17 mouse cellular contexts compared by ENCODE assay signal in the genomic region with DNA sequence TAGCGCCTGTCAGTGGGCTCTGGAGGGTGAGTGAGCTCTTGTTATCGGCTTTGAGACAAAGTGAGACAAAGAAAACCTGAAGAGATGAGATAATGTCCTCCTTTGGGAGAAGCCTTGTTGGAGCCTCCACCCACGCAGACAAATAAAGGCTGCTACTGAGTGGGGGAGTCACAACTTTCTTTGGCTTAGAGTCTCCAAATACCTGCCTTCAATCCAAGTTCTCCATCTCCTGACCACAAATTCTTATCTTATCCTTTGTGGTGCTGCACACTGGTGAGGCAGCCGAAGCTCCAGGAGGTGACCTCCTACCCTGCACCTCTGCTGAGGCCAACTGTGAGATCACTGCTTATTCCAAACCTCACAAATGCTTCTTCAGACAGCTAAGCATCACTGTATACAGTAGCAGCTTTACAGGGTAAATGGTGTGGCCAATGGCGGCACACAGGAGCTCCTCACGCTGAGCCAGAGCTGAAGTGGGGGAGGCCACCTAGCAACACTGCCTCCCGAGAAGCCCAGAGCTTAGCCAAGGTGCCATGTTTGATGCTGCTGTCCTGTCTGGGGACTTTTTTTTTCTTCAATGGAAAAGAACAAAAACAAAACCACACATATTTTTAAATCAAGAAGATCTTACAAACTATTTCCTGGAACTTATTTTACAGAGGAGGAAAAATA.
DNase-seq lines count a peak whose midpoint lies in the region; ATAC-seq and TF ChIP-seq lines count a peak whose summit lies in the region.
"Had no signal": no experiment of that assay in that cellular context is flagged by ENCODE, and none has a peak within 500 bp of the region (broad histone marks: within the 10 kb centered on the region; RNA-seq: fewer than 3 reads in every experiment).

No protein-coding gene starts in this region.

- no peak for TF ChIP-seq CTCF in thymus, adult 2 months (IDR thresholded peaks at IDR 0.05; ENCODE audit: borderline replicate concordance, control insufficient read depth, extremely low read depth, insufficient read depth, low read length, poor library complexity)

- peak overlapping the region; percentile 13; the same call in 1 of the 2 replicates for H3K4me2 ChIP-seq in liver, embryonic 11.5 days
- H3K4me2 ChIP-seq: limb, embryonic 12.5 days; midbrain, embryonic 13.5 days; neural tube, embryonic 13.5 days had no signal

- TF ChIP-seq POLR2A in thymus, adult 2 months (IDR thresholded peaks at IDR 0.05; ENCODE audit: control insufficient read depth, extremely low read depth, insufficient read depth, low read length, poor library complexity) = no peak

- H3K36me3 ChIP-seq in heart, embryonic 10.5 days = peaks cover 8% of the 10 kb centered on the region; the same call in 1 of the 2 replicates
- no peaks in the 10 kb centered on the region for H3K36me3 ChIP-seq in thymus, adult 2 months (ENCODE audit: control insufficient read depth, insufficient read depth, low read length)
- no peaks in the 10 kb centered on the region for H3K36me3 ChIP-seq in liver, embryonic 11.5 days (ENCODE audit: control insufficient read depth, insufficient read depth, low read length)
- H3K36me3 ChIP-seq: limb, embryonic 12.5 days; midbrain, embryonic 13.5 days; neural tube, embryonic 13.5 days had no signal

- 0 out of 2 replicates have a peak overlapping the region, but pooled peaks have one; percentile 36 for H3K27ac ChIP-seq in heart, embryonic 10.5 days
- H3K27ac ChIP-seq in thymus, adult 2 months (ENCODE audit: control insufficient read depth, insufficient read depth, low read length) = peak overlapping the region; percentile 29; the same call in 1 of the 2 replicates
- no peak overlapping the region for H3K27ac ChIP-seq in liver, embryonic 11.5 days (ENCODE audit: low read depth, low read length)
- H3K27ac ChIP-seq: midbrain, embryonic 13.5 days; neural tube, embryonic 13.5 days had no signal

- H3K4me1 ChIP-seq in heart, embryonic 10.5 days = peaks cover 8% of the 10 kb centered on the region; the same call in 1 of the 2 replicates
- peaks cover 7% of the 10 kb centered on the region for H3K4me1 ChIP-seq in thymus, adult 2 months (replicated peaks; ENCODE audit: control insufficient read depth, insufficient read depth, low read length)
- peaks cover 5% of the 10 kb centered on the region; the same call in 1 of the 2 replicates for H3K4me1 ChIP-seq in liver, embryonic 11.5 days (replicated peaks; ENCODE audit: control insufficient read depth, insufficient read depth, low read length)

- WGBS in heart, embryonic 10.5 days = 39% methylated on average over 7 of the region's 7 CpGs
- 83% methylated on average over 7 of the region's 7 CpGs for WGBS in thymus, adult 2 months
- 42% methylated on average over 7 of the region's 7 CpGs for WGBS in liver, embryonic 11.5 days

- H3K4me3 ChIP-seq in heart, embryonic 10.5 days = no peak overlapping the region
- H3K4me3 ChIP-seq in thymus, adult 2 months (ENCODE audit: control insufficient read depth, insufficient read depth, low read length) = no peak overlapping the region
- H3K4me3 ChIP-seq in liver, embryonic 11.5 days (ENCODE audit: low read depth, low read length) = no peak overlapping the region
- H3K4me3 ChIP-seq: limb, embryonic 12.5 days; midbrain, embryonic 13.5 days; neural tube, embryonic 13.5 days had no signal

- no peaks in the 10 kb centered on the region; the same call in 1 of the 2 replicates for H3K27me3 ChIP-seq in heart, embryonic 10.5 days (ENCODE audit: insufficient read depth, poor library complexity, severe bottlenecking)
- H3K27me3 ChIP-seq in thymus, adult 2 months (ENCODE audit: control insufficient read depth, insufficient read depth, low read length) = no peaks in the 10 kb centered on the region
- H3K27me3 ChIP-seq in liver, embryonic 11.5 days (replicated peaks; ENCODE audit: control insufficient read depth, insufficient read depth, low read length) = no peaks in the 10 kb centered on the region
- H3K27me3 ChIP-seq: limb, embryonic 12.5 days; midbrain, embryonic 13.5 days; neural tube, embryonic 13.5 days had no signal

- peak; percentile 82 for ATAC-seq in liver, embryonic 11.5 days (replicated peaks; ENCODE audit: low FRiP score)
- ATAC-seq: midbrain, embryonic 13.5 days had no signal

- H3K9ac ChIP-seq in liver, embryonic 11.5 days (ENCODE audit: low read depth, low read length) = no peak overlapping the region
- H3K9ac ChIP-seq: limb, embryonic 12.5 days; midbrain, embryonic 13.5 days; neural tube, embryonic 13.5 days had no signal

- H3K9me3 ChIP-seq in heart, embryonic 10.5 days = no peaks in the 10 kb centered on the region
- no peaks in the 10 kb centered on the region for H3K9me3 ChIP-seq in liver, embryonic 11.5 days (ENCODE audit: control insufficient read depth, low read length)
- H3K9me3 ChIP-seq: limb, embryonic 12.5 days; midbrain, embryonic 13.5 days; neural tube, embryonic 13.5 days had no signal

- peak; percentile 67 for DNase-seq in heart, embryonic 10.5 days (ENCODE audit: low spot score)
- DNase-seq in heart, adult 8-10 months (ENCODE audit: low spot score) = no peak
- DNase-seq in thymus, adult 2 months = no peak
- DNase-seq in thymus, postnatal 14 days = no peak
- no peak for DNase-seq in liver, embryonic 11.5 days (ENCODE audit: low spot score)
- DNase-seq in naive thymus-derived CD4-positive, alpha-beta T cell, adult 2 months (ENCODE audit: low read depth) = peak; percentile 21
- DNase-seq in layer of hippocampus, postnatal 25 days (ENCODE audit: extremely low spot score in 1 of 2, low spot score in 1 of 2) = no peak
- DNase-seq in layer of hippocampus, adult 8-10 months (ENCODE audit: low spot score in 2 of 2) = no peak
- DNase-seq: cerebellum, adult 2 months; heart, adult 18-20 months; heart, postnatal 36 days; layer of hippocampus, postnatal 36 days; lung, postnatal 14 days; retina, postnatal 1 day had no signal

Comparison
In these comparisons a context has a peak if more than half of its experiments do, and no peak if none do; other contexts are left out.
1. DNase-seq: peak in heart, embryonic 10.5 days (single experiment) and naive thymus-derived CD4-positive, alpha-beta T cell, adult 2 months (single experiment); none in heart, adult 8-10 months (single experiment), thymus, adult 2 months (single experiment), thymus, postnatal 14 days (single experiment), liver, embryonic 11.5 days (single experiment), layer of hippocampus, postnatal 25 days (0 of 2) and layer of hippocampus, adult 8-10 months (0 of 2).